Mouse (Mus musculus) mouse embryonic stem cell (cell line): Measurements from ENCODE around the gene Ankrd28.
"Not testable (repeated sequence)": the region's sequence is repeated elsewhere in the genome, so short reads cannot be mapped to it uniquely, and the experiment has no call there.

Source experiments
- in situ Hi-C, 2 experiments: fragments of 300-500 bp; cut with MboI; formaldehyde crosslinking; loops; 1 replicate in 1 of 2; 3 replicates in 1 of 2; pipeline ENCODE4 v1.14.3; 2019 to 2020; ENCODE audit warnings: low sequenced_read_pairs in 2 of 2, low pct_unique_long_range_greater_than_20kb in 1 of 2, mixed read lengths in 1 of 2; ENCODE audit not compliant: unreplicated experiment in 1 of 2

Gene Ankrd28

DNA sequence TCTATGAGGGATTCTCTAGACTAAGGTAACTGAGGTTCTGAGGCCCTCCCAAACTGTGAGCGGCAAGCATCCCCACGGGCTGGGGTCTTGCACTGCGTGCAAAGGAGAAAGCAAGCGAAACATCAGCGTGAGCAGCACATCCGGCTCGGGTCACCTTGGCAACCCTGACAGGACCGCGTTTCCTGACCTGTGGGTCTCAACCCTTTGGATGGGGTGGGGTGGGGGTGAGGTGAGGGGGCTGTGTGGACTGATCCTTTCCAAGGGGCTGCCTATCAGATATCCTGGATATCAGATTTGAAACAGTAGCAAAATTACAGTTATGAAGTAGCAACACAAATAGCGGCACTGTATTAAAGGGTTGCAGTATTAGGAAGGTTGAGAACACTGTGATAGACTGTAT, 31.5 kb downstream of the Ankrd28 start:
- in situ Hi-C loops = loop anchor here in 1 of 2 experiments (10.0 kb wide), 2 partner anchors 146 to 236 kb away; no protein-coding TSS in a partner anchor

DNA sequence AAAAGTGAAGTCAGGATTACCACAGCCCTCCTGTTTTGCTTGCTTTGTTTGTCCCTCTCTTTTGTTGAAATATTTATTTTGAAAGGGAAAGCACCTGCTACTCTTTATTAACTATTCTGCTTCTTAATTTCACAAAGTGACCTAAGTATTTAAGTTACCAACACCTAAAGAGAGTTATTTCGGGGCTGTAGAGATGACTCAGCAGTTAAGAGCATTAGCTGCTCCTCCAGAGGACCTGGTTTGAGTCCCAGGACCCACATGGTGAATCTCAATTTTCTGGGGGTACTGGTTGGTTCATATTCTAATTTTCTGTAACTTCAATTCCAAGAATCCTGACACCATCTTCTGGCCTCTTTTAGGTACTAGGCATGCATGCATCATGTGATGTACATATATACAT, 34.9 kb downstream of the Ankrd28 start:
- in situ Hi-C loops = loop anchor here in 1 of 2 experiments (10.0 kb wide), 2 partner anchors 149 to 239 kb away; no protein-coding TSS in a partner anchor

DNA sequence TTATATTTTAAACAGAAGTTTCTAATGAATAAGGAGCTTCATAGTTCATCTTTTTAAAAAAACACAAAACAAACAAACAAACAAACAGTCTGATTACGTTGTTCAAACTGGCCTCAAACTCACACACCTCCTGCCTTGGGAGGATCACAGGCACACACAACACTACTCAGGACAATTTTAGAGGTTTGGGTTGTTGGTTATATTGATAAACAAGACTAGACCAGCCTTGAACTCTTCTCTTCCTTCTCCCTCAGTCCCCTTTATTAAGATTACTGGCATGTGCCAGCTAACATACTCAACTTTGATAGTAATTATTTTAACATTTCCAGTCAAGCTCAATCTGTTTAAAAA, 35.7 kb downstream of the Ankrd28 start:
- in situ Hi-C loops = loop anchor here in 1 of 2 experiments (10.0 kb wide), 2 partner anchors 150 to 240 kb away; no protein-coding TSS in a partner anchor

DNA sequence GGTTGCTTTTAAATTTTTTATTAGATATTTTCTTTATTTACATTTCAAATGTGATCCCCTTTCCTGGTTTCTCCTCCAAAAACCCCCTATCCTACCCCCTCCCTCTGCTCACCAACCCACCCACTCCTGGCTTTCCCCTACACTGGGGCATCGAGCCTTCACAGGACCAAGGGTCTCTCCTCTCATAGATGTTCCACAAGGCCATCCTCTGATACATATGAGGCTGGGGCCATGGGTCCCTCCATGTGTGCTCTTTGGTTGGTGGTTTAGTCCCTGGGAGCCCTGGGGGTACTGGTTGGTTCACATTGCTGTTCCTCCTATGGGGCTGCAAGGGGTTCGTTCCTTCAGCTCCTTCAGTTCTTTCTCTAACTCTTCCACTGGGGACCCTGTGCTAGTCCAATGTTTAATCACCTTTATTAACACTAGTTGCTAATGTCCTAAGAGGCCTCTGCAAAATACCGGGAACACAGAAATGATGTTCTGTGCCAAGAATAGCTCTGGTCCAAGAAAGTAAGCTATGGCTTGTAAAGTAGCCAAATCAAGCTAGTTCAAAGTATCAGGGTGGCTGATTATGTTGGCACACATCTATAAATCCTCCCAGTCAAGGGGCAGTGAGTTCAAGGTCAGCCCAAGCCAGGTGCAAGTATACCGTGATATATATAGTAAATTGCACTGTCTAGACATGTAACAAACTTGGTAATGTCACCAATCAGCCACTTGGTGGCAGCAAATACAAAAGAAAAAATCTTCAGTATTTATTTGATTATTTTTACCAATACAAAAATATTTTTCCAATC, 36.3 kb downstream of the Ankrd28 start:
- in situ Hi-C loops = loop anchor here in 1 of 2 experiments (10.0 kb wide), 2 partner anchors 151 to 241 kb away; no protein-coding TSS in a partner anchor

DNA sequence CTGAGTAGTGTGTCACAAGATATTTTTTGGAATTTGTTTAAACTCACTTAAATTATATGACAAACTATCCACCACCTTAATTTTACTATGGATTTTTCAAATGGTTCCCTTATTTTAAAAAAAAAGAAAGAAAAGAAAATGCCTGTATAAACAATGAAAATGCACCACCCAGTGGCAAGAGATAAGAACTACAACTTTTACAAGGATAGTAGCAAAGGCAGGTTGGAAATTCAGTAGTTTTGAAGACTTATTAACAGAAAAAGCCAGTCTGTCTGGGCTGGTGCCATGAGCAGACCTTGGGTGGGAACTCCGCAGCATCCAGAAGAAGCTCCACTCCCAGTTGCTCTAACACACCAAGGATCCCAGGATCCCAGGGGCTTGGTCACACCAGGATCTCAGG, 39.7 kb downstream of the Ankrd28 start:
- in situ Hi-C loops = loop anchor here in 1 of 2 experiments (10.0 kb wide), 2 partner anchors 154 to 244 kb away; no protein-coding TSS in a partner anchor

DNA sequence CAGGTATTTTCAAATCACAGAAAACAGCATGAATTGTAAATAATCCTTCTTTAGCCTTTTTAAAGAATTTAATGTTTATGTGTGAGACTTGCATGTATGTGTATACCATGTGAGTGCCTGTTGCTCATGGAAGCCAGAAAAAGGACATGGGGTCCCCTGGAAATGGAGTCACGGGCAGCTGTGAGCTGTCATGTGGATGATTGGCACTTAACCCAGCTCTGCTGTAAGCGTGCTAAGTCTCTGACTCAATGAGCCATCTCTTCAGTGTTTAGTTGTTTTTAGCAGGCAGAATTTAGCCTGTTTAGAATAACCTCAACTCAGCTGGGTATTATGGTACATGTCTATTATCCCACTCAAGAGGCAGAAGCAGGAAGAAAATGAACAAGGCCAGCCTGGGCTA, 43.5 kb downstream of the Ankrd28 start:
- in situ Hi-C loops = no loop called here

DNA sequence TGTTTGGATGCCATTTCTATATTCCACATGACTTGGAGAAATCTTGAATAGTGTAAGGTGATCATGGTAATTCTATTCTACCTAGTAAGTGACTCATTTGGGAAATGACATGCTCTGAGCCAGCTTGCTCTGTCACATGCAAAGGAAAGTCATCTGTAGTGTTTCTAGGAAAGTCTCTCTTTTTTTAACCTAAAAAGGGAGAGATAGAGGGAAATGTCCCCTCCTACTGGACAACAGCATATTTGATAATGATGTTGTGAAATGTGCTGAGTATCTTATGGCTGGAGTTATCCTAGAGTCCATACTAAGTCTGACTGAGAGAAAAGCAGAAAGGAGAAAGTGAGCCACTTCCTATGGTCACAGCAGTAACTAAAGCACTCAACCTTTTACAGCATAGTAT, 44.8 kb downstream of the Ankrd28 start:
- in situ Hi-C loops = no loop called here

DNA sequence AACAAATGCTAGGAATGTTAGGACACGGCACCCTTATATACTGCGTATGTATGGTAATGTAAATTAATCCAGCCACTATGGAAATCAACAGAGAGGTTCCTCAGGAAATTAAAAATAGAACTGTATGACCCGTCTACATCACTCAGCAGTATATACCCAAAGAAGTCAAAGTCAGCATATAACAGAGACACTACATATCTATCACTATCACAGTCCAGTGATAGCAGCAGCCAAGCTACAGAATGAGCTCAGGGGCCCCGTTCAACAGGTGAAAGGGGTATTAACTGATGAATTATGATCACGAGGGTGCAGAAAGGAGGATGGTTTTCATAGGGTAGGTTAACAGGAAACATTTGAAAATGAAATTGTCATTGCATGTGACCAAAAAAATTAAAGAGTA, 45.5 kb downstream of the Ankrd28 start:
- in situ Hi-C loops = no loop called here

DNA sequence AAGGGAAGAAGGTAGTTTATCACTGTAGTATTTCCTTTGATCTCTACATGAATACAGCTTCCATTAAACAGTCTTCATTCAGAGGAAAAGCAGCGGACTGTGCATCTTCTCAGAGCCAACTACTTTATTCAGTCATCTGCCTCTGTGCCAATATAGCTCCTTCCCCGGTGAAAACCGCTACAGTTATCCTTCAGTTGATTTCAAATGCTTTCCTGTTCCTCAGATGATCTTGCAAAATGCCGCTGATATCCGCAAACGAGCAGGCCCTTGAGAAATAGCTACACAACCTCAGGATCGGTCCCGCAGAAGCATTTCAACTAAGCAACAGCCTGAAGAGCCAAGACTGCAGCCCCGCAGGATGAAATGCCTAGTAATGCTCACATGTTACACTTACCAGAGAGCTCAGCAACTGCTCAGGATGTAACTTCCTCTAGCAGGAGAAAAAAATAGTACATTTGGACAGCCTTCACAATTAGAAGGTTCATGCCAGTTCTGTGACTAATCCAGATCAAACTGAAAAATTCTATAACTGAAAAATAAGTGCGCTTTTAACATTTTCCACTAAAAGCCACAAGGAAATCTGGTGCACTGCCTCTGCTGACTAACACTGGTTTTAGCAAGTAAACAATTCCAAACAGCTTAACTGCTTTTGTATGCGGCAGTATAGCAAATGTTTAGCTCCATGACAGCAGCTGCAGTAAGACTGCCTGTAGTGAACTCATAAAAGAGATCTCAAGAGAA, 49.0 kb downstream of the Ankrd28 start:
- in situ Hi-C loops = no loop called here

DNA sequence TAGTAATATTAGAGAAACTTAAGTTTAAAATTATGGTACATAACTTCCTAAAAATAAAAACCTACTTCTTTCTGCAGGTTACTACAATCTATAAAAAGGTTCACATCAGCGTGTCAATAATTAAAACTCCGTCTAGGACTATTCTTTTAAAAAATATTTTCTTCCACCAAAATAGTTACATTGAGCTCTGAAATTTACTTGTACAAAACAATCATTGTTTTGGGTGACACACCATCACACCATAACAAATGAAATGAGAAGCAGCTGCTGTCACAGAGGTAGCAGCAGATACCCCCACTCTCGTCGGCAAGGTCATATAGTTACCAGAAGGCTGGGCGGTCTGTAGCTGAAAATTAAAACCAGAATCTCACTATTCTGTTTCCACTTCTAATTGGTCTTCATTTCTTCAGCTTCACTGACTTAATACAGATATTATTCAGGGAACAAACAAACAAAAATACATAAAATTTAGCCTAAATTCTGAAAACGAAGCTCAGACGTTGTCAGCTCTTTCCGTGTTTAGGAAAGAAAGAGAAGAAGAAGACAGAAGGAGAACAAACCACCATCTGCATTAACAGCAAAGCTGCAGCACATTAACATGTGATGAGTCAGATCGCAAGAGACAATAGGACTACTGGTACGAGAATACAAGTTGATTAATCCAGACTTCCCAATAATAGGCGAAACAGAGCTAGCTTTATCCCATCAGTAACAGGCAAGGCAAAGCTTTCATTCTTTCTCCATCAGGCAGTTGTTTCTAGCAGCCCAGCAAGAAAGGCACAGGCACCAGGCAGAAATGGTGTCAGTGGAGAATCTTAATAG, 49.8 kb downstream of the Ankrd28 start:
- in situ Hi-C loops = no loop called here

DNA sequence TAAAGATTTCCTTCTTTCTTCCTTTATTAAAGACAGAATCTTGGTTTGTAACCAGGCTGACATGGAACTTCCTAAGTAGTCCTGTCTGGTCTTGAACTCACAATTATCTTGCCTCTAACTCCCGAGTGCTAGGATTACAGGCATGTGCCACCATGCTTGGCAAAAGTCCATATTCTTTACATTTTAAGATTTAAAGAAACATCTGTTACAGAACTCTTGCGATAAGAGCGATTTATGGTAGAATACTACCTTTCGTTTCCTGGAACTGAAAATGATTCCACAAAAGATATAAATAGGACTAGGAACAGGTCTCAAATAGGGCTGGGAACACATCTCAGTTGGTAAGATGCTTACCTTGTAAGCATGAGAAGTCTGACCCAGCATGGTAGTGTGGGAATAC, 56.9 kb downstream of the Ankrd28 start:
- in situ Hi-C loops = no loop called here

DNA sequence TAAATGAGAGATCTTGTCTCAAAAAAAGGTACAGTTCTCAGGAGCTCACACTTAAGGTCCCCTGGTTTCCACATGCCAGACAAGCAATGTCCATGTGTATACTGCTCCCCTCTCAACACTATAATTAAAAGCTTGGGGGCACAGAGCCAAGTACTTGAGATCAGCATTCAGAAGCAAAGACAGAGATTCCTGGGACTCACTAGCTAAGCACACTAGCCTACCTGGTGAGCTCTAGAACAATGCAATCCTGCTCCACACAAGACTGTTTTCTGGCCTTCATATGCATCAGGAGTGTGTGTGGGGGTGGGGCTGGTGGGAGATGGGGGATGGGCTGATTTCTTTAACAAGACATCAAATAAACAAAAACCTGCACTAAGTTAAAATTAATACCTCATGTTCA, 58.2 kb downstream of the Ankrd28 start:
- in situ Hi-C loops = no loop called here

DNA sequence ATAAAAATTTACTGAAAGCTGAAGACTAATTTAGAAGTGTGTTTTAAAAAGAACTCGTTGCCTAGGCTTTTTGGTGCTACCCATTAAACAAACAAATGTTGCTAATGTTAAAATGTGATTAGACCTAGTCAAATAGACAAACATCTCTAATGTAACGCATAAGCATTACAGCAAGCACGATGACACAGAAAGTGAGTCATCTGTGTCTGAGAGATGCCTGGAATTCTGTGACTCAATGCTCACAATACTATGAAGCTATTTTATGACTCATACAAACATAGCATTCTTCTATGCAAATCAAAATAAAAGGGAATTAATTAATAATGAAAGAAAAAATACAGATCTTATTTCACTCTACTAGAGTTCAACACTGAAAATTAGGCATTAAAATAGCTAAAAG, 61.9 kb downstream of the Ankrd28 start:
- in situ Hi-C loops = no loop called here

DNA sequence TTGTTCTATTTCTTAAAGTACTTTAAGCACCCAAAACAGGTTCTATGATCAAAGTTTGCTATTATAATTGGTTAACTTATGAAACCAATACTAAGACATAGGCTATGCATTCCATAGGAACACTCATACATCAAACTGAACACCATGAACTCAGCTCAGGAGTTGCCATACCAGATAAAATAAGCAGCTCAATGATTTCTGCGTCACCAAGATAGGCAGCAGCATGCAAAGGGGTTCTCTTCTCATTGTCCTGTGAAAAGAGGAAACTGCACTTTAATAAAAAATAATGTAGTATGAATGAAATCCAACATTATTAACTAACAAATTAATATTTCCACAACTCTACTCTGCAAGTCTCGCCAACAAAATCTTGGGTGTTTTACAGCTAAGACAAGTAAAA, 66.4 kb downstream of the Ankrd28 start:
- in situ Hi-C loops = no loop called here

DNA sequence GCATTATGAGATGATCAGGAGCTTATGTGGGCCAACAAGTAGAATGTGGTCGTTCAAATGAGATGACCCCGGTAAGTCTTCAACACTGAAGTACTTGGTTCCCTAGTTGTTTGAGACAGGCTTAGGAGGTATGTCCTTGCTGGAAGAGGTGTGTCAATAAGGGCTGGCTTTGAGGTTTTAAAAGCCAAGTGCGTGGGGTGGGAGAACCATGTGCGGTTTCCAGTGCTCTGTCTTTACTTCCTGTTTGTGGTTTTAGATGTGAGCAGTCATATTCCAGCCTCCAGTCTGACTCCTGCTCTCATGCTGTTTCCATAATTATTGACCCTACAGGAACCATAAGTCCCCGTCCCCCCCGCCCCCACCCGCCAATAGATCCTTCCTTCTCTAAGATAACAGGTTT, 68.7 kb downstream of the Ankrd28 start:
- in situ Hi-C loops = no loop called here

DNA sequence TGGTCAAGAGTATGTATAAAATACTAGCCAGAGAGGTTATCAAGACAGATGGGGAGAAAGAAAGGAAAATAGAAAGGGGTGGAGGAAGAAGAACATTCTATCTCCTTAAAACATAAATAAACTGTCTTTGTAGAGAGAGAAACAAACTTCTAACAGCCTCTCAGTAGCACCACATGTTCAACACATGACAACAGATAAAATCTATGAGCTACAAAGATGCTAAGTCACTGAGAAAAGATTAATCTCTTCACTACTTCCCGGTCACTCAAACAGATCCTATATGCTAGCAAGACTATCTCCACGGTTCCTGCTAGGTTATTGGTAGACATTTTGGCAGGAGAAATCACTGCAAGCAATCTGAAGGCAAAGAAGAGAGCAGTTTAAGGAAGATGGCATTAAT, 71.3 kb downstream of the Ankrd28 start:
- in situ Hi-C loops = no loop called here

DNA sequence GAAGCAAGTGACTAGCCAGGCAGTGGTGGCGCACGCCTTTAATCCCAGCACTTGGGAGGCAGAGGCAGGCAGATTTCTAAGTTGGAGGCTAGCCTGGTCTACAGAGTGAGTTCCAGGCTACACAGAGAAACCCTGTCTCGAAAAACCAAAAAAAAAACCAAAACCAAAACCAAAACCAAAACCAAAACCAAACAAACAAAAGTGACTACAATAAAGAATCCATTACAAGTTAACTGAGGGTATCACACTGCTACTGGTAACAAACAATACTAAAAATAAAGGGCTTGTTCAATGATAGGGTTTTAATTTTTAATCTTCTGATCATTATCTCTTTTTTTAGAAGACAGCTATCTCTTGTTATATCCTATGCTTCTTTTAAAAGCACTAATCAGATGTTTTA, 72.0 kb downstream of the Ankrd28 start:
- in situ Hi-C loops = not testable (repeated sequence)

DNA sequence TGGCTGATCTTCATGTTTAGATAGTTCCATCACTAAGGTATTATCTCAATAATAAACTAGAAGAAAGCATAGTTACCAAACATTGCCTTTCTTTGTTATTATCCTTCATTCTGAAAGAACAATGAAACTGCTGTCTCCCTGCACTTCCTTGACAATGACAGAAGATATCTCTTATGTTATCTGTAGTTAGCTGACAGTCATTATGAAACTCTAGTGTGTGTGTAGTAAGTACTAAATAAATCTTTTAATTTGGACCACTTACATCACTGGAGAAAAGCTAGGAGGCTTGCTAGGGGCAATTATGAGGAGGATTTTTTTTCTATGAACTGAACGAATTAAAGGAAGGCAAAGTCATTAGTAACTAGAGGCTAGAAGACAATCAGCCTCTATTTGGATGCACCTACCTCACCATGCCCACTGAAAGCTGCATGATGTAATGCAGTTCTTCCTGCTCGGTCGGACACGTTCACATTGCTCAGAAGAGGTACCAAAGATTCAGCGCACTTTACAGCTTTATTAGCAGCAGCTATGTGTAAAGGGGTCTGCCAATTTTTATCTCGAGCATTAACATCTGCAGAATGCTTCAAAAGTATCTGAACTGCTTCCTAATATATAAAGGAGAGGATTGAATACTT, 82.1 kb downstream of the Ankrd28 start:
- in situ Hi-C loops = no loop called here
